Mouse (Mus musculus): ENCODE data around the gene Asb16. TPM values are rescaled to one million over a fixed set of nuclear protein-coding genes. Genes with fewer than 3 reads are reported as not detected.

The Asb16 gene
- polyA plus RNA-seq, 1 experiment from 2014 or later = 0.05 TPM

DNA sequence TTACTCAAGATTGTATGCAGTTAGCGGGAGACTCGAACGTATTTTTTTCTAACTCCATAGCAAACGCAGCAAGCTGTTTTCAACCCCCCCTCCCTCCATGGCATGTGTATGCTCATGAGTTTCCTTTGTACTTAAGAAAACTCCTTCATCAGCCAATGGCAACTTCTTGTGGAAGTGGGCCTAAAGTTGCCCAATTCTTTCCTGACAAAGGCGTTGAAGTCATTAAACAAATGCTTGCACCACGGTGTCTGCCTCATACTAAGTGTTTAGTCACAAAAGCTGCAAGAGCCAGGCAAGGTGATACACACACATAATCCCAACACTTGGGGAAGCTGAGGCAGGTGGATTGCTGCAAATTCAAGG, 22.3 kb upstream of the Asb16 start:
- no peaks in the 10 kb centered on the region for H3K27me3 ChIP-seq (replicated peaks)
- no peak overlapping the region for H3K9ac ChIP-seq
- H3K27ac ChIP-seq = no peak overlapping the region
- peaks cover 27% of the 10 kb centered on the region for H3K4me1 ChIP-seq
- no peak overlapping the region for H3K4me3 ChIP-seq
- no peak overlapping the region for H3K4me2 ChIP-seq
- no peaks in the 10 kb centered on the region for H3K9me3 ChIP-seq
- no peaks in the 10 kb centered on the region for H3K36me3 ChIP-seq (replicated peaks)
- 83% methylated on average over 6 of the region's 6 CpGs for WGBS
- ATAC-seq (replicated peaks) = no peak

DNA sequence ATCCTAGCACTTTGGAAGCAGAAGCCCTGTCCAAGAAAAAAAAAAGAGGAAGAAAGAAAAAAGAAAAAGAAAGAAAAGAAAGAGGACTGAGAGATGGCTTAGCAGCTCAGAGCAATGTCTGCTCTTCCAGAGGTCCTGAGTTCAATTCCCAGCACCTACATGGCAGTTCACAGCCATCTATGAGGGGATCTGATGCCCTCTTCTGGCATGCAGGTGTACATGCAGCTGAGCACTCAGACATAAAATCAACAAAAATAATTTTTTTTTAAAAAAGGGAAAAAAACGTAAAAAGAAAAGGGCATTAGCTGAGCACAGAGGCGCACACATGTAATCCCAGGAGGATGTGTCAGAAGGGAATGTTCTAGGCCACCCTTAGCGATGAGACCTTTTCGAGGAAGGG, 21.7 kb upstream of the Asb16 start:
- Histone ChIP-seq H3K27me3 (replicated peaks) (no peaks in the 10 kb centered on the region), H3K9me3 (no peaks in the 10 kb centered on the region), H3K4me1 (peaks cover 27% of the 10 kb centered on the region), H3K9ac (no peak overlapping the region), H3K27ac (no peak overlapping the region), H3K4me2 (no peak overlapping the region), H3K4me3 (no peak overlapping the region), H3K36me3 (replicated peaks) (no peaks in the 10 kb centered on the region)
- 90% methylated on average over 4 of the region's 4 CpGs for whole genome bisulfite sequencing
- ATAC-seq (replicated peaks) = no peak

GRCm38 (mm10) chr11:102248630-102249230, 19.8 kb upstream of the Asb16 start, which contains the start of gene BC030867:
Gene BC030867 (plus strand): TSS chr11:102248882.
- Histone ChIP-seq H3K27me3 (replicated peaks) (no peaks in the 10 kb centered on the region), H3K9ac (no peak within 1 kb of the TSS), H3K4me2 (peak within 1 kb of the TSS; percentile 79), H3K36me3 (replicated peaks) (no peaks in the 10 kb centered on the region), H3K4me3 (peak within 1 kb of the TSS; percentile 40), H3K27ac (peak within 1 kb of the TSS; percentile 12; the same call in 1 of the 2 replicates), H3K4me1 (peaks cover 27% of the 10 kb centered on the region), H3K9me3 (no peaks in the 10 kb centered on the region)
- under 1% methylated on average over 41 of the region's 41 CpGs for WGBS
- ATAC-seq (replicated peaks) = peak; percentile 60

GRCm38 (mm10) chr11:102249351-102250090, 19.0 kb upstream of the Asb16 start:
- H3K9me3 ChIP-seq = no peaks in the 10 kb centered on the region
- no peaks in the 10 kb centered on the region for H3K27me3 ChIP-seq (replicated peaks)
- no peak for ATAC-seq (replicated peaks)
- peaks cover 25% of the 10 kb centered on the region for H3K4me1 ChIP-seq
- H3K36me3 ChIP-seq (replicated peaks) = no peaks in the 10 kb centered on the region
- no peak overlapping the region for H3K9ac ChIP-seq
- peak overlapping the region; percentile 79 for H3K4me2 ChIP-seq
- H3K27ac ChIP-seq = no peak overlapping the region
- peak overlapping the region; percentile 40 for H3K4me3 ChIP-seq
- 12% methylated on average over 9 of the region's 9 CpGs for WGBS

DNA sequence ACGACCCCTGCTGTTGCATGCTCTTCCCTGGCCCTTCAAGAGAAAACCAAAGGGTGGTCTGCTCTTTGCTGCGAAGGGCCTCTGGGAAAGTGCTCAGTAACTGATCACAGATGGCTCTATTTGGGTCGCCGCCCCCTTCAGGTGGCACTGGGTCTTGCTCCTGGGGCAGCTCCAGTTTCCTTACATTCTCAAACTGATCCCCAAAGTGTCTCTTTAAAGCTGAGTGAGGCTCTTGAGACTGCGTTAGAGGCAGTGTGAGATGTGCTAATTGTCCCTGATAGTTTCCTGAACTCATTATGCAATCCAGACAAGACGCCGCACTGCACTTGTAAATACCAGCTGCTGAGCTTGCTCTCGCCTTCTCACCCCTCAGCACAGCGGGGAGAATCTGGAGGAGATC, 11.0 kb upstream of the Asb16 start:
- Histone ChIP-seq H3K4me2 (no peak overlapping the region), H3K4me3 (no peak overlapping the region), H3K4me1 (peaks cover 7% of the 10 kb centered on the region; the same call in 1 of the 2 replicates), H3K9ac (no peak overlapping the region), H3K27ac (no peak overlapping the region), H3K36me3 (replicated peaks) (no peaks in the 10 kb centered on the region), H3K9me3 (no peaks in the 10 kb centered on the region), H3K27me3 (replicated peaks) (no peaks in the 10 kb centered on the region)
- WGBS = 22% methylated on average over 9 of the region's 9 CpGs
- ATAC-seq (replicated peaks) = no peak

DNA sequence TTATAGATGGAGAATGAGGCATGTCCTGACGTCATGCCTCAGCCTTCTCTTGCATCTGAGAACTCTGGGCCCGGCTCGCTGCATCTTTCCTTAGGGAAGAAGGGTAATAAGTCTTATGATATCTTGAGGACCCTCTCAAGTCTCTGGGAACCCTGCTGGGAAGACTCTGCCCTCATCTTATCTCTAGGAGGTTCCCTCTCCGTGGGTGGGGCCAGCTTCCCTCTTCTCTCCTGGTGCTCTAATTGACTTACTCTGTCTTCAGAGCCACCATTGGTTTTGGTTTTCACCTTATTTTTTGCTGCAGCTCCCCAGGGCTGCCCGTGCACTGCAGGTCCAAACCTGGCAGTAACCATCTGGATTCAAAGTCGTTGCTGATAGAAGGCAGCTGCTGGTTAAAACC, 10.4 kb upstream of the Asb16 start:
- Histone ChIP-seq H3K27me3 (replicated peaks) (no peaks in the 10 kb centered on the region), H3K9ac (no peak overlapping the region), H3K36me3 (replicated peaks) (no peaks in the 10 kb centered on the region), H3K9me3 (no peaks in the 10 kb centered on the region), H3K4me2 (no peak overlapping the region), H3K4me1 (peaks cover 7% of the 10 kb centered on the region; the same call in 1 of the 2 replicates), H3K4me3 (no peak overlapping the region), H3K27ac (no peak overlapping the region)
- 87% methylated on average over 6 of the region's 6 CpGs for WGBS
- ATAC-seq (replicated peaks) = no peak

GRCm38 (mm10) chr11:102258521-102258920, 10.0 kb upstream of the Asb16 start:
- Histone ChIP-seq H3K9ac (no peak overlapping the region), H3K4me2 (no peak overlapping the region), H3K36me3 (replicated peaks) (no peaks in the 10 kb centered on the region), H3K4me3 (no peak overlapping the region), H3K4me1 (peaks cover 7% of the 10 kb centered on the region; the same call in 1 of the 2 replicates), H3K9me3 (no peaks in the 10 kb centered on the region), H3K27ac (no peak overlapping the region), H3K27me3 (replicated peaks) (no peaks in the 10 kb centered on the region)
- WGBS = 94% methylated on average over 3 of the region's 3 CpGs
- no peak for ATAC-seq (replicated peaks)

DNA sequence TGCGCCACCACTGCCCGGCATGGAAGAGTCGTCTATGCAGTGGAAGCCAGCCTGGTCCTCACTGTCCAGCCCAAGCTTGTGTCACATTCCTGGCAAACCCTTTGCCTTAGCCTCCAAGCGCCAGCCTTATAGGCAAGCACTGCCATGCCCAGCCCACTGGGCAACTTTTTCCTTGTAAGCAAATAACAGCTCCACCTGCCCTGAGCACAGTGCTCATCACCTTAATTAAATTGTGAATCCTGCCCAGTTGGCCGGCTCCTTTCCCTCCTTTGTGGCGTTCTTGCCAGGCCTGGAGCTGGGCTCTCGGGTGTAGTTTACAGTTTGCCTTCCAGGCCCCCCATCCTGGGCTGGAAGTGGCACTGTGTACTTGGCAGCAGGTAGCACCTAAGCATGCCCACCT, 5.3 kb upstream of the Asb16 start:
- no peak overlapping the region for H3K9ac ChIP-seq
- no peaks in the 10 kb centered on the region for H3K27me3 ChIP-seq (replicated peaks)
- H3K4me1 ChIP-seq = peaks cover 6% of the 10 kb centered on the region
- H3K9me3 ChIP-seq = no peaks in the 10 kb centered on the region
- ATAC-seq (replicated peaks) = no peak
- WGBS = 90% methylated on average over 7 of the region's 7 CpGs
- no peak overlapping the region for H3K4me3 ChIP-seq
- no peak overlapping the region for H3K27ac ChIP-seq
- no peak overlapping the region for H3K4me2 ChIP-seq
- H3K36me3 ChIP-seq (replicated peaks) = no peaks in the 10 kb centered on the region

- no peaks in the 10 kb centered on the region for H3K27me3 ChIP-seq (replicated peaks)
- H3K9me3 ChIP-seq = no peaks in the 10 kb centered on the region
- no peaks in the 10 kb centered on the region for H3K36me3 ChIP-seq (replicated peaks)
- H3K4me1 ChIP-seq = peaks cover 6% of the 10 kb centered on the region
- WGBS = 71% methylated on average over 14 of the region's 14 CpGs
- H3K4me2 ChIP-seq = no peak overlapping the region
- H3K4me3 ChIP-seq = no peak overlapping the region
- H3K9ac ChIP-seq = no peak overlapping the region
- ATAC-seq (replicated peaks) = no peak
- H3K27ac ChIP-seq = no peak overlapping the region
Measured at GRCm38 (mm10) chr11:102265816-102266215, 2.7 kb upstream of the Asb16 start.

DNA sequence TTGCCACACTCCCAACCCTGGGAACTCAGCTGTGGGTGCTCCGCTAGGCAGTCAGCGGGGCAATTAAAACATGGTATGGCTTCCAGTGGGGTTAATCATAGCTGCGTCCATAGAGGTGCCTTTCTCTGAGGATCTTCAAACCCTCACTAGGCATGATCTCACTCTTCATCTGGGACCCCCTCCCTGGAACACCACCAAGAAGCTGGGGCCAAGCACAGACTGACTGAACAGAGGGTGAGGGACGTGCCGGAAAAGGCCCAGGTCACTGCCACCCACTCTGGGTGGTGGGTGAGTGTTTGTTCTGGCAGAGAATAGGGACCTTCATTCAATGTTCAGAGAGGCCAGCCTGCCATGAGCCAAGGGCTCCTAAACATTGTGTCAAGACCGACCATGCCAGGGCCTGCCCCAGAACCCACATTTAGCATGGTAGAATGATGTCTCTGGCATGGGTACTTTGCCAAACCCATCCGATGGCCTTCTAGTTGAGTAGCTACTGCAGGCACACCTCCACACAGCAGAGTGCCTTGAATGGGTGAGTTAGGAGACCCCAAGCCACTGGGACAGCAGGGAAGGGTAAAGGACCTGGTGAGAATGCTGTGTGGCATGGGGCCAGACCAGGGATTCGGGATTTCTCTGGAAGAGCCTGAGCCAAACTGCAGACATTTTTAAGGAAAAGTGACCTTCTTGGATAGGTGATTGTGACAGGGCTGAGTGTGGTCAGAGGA, 1.8 kb upstream of the Asb16 start:
- Histone ChIP-seq H3K9me3 (no peaks in the 10 kb centered on the region), H3K9ac (no peak overlapping the region), H3K4me2 (no peak overlapping the region), H3K27me3 (replicated peaks) (no peaks in the 10 kb centered on the region), H3K36me3 (replicated peaks) (no peaks in the 10 kb centered on the region), H3K27ac (no peak overlapping the region), H3K4me1 (peaks cover 6% of the 10 kb centered on the region), H3K4me3 (no peak overlapping the region)
- 84% methylated on average over 8 of the region's 8 CpGs for WGBS
- ATAC-seq (replicated peaks) = no peak

DNA sequence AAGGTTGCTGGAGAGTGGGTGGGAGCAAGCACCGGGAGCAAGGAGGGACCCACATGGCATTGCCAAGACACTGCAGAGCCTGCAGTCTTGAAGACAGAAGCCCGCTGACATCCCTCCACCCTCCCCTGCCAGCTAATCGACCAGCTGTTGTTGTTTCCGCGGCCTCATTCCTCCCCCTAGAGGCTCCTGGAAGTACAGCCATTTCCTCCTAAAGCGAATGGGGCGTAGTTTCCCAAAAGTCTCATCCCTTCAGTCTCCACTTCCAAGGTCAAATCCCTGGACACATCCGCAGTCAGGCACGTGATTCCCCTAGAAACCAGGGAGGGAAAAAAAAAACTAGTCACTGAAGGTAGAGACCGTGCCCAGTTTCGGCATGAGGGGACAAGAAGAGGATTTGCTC, 1.1 kb upstream of the Asb16 start:
- no peaks in the 10 kb centered on the region for H3K27me3 ChIP-seq (replicated peaks)
- WGBS = 5% methylated on average over 11 of the region's 11 CpGs
- no peak overlapping the region for H3K9ac ChIP-seq
- no peak overlapping the region for H3K27ac ChIP-seq
- no peak overlapping the region for H3K4me3 ChIP-seq
- H3K9me3 ChIP-seq = no peaks in the 10 kb centered on the region
- no peaks in the 10 kb centered on the region for H3K36me3 ChIP-seq (replicated peaks)
- ATAC-seq (replicated peaks) = peak; percentile 66; the same call in 1 of the 2 replicates
- H3K4me2 ChIP-seq = no peak overlapping the region
- H3K4me1 ChIP-seq = peaks cover 6% of the 10 kb centered on the region

DNA sequence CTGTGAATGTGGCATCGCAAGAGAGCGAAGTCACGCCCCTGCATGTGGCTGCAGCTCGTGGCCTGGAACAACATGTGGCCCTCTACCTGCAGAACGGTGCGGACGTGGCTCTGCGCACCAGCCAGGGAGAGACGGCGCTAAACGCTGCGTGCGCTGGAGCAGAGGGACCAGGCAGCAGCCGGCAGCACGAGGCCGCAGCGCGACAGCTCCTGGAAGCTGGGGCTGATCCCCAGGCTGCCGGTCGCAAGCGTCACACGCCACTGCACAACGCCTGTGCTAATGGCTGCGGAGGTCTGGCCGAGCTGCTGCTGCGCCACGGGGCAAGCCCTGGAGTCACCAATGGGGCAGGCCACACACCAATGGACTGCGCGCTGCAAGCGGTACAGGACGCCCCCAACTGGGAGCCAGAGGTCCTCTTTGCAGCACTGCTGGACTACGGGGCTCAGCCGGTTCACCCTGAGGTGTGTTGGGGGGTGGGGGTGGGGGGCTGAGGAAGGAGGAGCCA, 7.9 kb downstream of the Asb16 start:
- no peaks in the 10 kb centered on the region for H3K36me3 ChIP-seq (replicated peaks)
- H3K27ac ChIP-seq = peak overlapping the region; percentile 5
- peaks cover 9% of the 10 kb centered on the region for H3K4me1 ChIP-seq
- peak overlapping the region; percentile 91 for H3K4me2 ChIP-seq
- H3K4me3 ChIP-seq = peak overlapping the region; percentile 36
- no peaks in the 10 kb centered on the region for H3K9me3 ChIP-seq
- 0 out of 2 replicates have a peak, but pooled peaks cover 4% of the 10 kb centered on the region for H3K27me3 ChIP-seq (replicated peaks)
- H3K9ac ChIP-seq = peak overlapping the region; percentile 27
- ATAC-seq (replicated peaks) = peak; percentile 70
- under 1% methylated on average over 33 of the region's 33 CpGs for WGBS
